Mouse (Mus musculus) heart, postnatal 36 days (tissue): Measurements from ENCODE around the gene Rundc3b. TPM values are rescaled to one million over a fixed set of nuclear protein-coding genes. Genes with fewer than 3 reads are reported as not detected.

ENCODE experiments used
- DNase-seq, 2 experiments: peaks; one replicate each; pipeline ENCODE4 v3.0.0; 2021 to 2022
- intact Hi-C: fragments of 180-260 bp; cut with DNase I; formaldehyde crosslinking; loops from one replicate; pipeline ENCODE4 v1.15.1; 2025
- total RNA-seq, 2 experiments: library from RNA; stranded (reverse); gene quantifications; 2 replicates each; pipeline ENCODE4 v1.2.3; 2021

Gene Rundc3b
- total RNA-seq, 2 experiments from 2014 or later = 0.27 to 0.50 TPM

DNA sequence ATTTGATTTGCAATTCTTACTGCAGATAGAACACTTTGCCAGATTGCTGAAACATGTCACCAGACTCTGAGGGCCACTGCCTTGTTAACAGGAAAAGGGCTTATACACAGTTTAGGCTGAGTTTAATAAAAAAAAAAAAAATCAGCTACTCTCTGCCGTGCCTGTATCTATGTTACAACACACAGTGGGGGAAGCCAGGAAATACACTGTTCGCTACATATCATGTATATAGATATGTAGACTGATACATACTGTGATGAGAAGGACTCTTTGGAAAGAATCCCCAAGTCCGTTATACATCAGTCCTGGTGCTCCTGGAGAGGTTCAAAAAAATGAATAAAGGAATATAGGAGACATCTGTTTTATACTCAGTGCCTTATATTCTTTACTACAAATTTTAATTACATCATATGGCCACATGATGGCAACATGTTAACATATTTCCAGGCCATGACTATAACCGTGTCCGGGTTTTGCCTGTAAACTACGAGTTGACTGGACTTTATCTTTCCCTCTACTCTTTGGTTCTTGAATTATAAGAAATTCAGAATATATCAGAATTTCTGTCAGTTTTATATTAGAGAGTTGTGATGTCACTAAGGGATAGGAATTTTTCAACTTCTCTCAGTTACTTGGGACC is 133.2 kb downstream of the Rundc3b start:
- intact Hi-C loops = loop anchor here (2.0 to 10.0 kb wide), 3 partner anchors 353 to 938 kb away; no protein-coding TSS in a partner anchor

DNA sequence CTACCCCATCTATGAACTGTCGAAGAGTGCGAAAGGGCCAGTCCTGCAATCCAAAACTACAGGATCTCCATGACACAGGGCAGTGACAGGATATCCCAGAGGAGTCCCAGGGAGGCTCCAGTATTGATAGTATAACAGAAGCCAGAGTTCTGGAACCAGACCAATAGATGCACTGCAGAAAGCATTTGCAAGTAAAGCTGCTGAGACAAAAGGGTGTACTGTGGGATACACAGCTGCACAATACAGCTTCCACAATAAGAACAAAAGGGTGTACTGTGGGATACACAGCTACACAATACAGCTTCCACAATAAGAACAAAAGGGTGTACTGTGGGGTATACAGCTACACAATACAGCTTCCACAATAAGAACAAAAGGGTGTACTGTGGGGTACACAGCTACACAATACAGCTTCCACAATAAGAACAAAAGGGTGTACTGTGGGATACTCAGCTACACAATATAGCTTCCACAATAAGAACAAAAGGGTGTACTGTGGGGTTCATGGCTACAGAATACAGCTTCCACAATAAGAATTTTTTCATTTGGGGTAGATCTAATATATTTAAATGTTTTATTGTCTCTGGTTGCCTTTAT is 134.0 kb downstream of the Rundc3b start:
- DNase-seq = no peak
- intact Hi-C loops = loop anchor here (2.0 to 10.0 kb wide), 3 partner anchors 354 to 939 kb away; no protein-coding TSS in a partner anchor

More for the DNA sequence above, 133.2 kb downstream of the Rundc3b start:
- no peak for DNase-seq

DNA sequence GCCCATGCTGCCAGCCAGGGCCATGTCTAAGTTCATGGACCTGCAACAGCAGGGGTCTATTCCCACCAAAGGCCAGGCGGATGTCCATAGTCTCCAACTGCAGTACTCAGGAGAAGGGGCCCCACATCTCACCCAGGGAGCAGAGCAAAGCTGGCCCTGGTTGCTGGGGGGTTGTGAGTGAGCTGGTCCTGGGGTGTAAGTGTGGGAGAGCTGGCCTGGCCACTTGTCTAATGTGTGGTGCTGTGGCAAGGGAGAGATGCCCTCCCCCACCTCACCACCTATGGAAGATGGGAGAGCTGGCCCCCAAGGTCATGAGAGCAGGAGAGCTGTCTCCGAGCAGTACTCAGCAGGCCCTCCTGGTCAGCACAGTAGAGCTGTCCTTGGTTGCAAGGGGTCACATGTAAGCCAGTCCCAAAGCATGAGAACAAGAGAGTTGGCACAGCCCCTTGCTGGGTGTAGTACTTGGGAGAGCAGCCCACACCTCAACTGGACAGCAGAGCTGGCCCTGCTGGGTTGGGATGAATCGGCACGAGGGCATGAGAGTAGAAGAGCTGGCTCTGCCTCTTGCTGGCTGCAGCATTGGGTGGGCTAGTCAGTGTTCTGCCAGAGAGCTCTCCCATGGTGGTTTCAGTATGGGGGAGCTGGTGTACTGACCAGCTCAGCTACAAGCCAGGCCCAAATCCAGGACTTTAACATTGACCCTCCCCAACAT is 134.6 kb downstream of the Rundc3b start:
- intact Hi-C loops = loop anchor here (2.0 to 10.0 kb wide), 3 partner anchors 355 to 939 kb away; no protein-coding TSS in a partner anchor
- no peak for DNase-seq

DNA sequence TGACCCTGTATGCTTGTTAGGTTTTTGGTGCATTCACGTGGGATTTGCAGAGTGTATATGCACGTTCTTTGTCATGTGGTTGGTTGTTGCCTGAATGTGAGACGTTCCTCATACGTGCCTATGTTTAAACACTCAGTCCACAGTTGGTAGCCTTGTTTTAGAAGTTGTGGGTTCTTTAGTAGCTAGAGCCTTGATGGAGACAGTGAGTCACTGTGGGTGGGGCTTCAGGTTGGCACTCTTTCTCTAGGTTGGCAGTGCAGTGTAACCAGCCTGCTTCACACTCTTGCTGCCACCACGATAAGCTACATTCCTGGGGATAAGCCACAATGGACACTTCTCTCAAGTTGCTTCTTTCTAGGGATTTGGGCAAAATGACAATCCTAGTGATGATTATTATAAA is 166.2 kb downstream of the Rundc3b start:
- DNase-seq = no peak

DNA sequence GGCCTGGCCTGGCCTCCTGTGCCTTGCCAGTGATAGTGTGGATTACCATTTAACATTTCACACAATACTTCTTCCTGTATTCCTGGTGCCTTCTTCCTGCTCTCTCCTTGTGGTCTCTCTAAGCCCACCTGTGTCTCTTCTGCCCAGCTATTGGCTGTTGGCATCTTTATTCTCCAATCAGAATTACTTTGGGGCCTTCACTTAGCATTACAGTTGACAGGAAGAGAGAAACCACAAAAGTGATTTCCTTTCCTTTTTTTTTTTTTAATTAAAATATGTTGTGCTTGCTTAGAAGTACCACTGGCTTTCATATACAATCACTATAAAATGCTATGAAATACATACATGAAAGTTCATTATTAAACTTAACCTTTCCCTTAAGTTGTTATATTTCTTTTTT is 167.2 kb downstream of the Rundc3b start:
- no peak for DNase-seq
- intact Hi-C loops = no loop called here

More for the DNA sequence above, 166.2 kb downstream of the Rundc3b start:
- intact Hi-C loops = no loop called here

Other genes starting within 250 kb of the Rundc3b start
- 1 to 10 TPM; 1.1 to 1.9 TPM for gene Dbf4, start 200.2 kb downstream of the Rundc3b start, total RNA-seq
- gene Slc25a40, start 200.1 kb downstream of the Rundc3b start, total RNA-seq = 10 to 100 TPM in 1 of 2 experiments, 1 to 10 TPM in 1; 9.6 to 10.0 TPM
- gene Abcb1a, start 37.1 kb upstream of the Rundc3b start, total RNA-seq = 10 to 100 TPM; 11.2 to 11.8 TPM
- 1 to 10 TPM; 2.7 to 6.7 TPM for gene Abcb1b, start 175.2 kb upstream of the Rundc3b start, total RNA-seq